Mouse (Mus musculus): ENCODE data around the gene Mettl17. TPM values are rescaled to one million over a fixed set of nuclear protein-coding genes. Genes with fewer than 3 reads are reported as not detected.
"Not testable (repeated sequence)": the region's sequence is repeated elsewhere in the genome, so short reads cannot be mapped to it uniquely, and the experiment has no call there.

Gene Mettl17
- polyA plus RNA-seq, 1 experiment from 2014 or later, result 66.0 TPM

DNA sequence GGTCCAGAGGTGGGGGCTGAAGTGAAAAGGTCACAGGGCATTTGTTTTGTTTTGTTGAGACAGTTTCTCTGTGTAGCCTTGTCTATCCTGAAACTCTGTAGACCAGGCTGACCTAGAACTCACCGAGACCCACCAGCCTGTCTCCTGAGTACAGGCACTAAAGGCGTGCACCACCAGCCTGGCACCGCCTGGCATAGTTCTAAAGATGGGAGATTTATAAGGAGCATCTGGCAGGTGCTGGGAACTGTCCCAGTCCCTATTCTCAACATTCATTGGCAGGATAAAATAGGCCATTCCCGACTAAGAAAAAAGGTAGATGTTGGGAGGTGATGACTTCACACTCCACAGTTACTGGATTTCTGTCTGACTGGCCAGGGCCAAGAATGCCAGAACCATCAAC lies 34.3 kb downstream of the Mettl17 start:
- no peak overlapping the region for H3K4me3 ChIP-seq (replicated peaks)
- H3K9ac ChIP-seq, result no peak overlapping the region
- H3K9me3 ChIP-seq, result no peaks in the 10 kb centered on the region
- H3K4me2 ChIP-seq, result no peak overlapping the region
- H3K36me3 ChIP-seq (replicated peaks), result no peaks in the 10 kb centered on the region
- no peak overlapping the region for H3K27ac ChIP-seq
- H3K27me3 ChIP-seq, result peaks cover 6% of the 10 kb centered on the region; the same call in 1 of the 2 replicates
- ATAC-seq (ENCODE audit: low FRiP score), result no peak
- peaks cover 9% of the 10 kb centered on the region for H3K4me1 ChIP-seq
- WGBS, result 88% methylated on average over 4 of the region's 4 CpGs

DNA sequence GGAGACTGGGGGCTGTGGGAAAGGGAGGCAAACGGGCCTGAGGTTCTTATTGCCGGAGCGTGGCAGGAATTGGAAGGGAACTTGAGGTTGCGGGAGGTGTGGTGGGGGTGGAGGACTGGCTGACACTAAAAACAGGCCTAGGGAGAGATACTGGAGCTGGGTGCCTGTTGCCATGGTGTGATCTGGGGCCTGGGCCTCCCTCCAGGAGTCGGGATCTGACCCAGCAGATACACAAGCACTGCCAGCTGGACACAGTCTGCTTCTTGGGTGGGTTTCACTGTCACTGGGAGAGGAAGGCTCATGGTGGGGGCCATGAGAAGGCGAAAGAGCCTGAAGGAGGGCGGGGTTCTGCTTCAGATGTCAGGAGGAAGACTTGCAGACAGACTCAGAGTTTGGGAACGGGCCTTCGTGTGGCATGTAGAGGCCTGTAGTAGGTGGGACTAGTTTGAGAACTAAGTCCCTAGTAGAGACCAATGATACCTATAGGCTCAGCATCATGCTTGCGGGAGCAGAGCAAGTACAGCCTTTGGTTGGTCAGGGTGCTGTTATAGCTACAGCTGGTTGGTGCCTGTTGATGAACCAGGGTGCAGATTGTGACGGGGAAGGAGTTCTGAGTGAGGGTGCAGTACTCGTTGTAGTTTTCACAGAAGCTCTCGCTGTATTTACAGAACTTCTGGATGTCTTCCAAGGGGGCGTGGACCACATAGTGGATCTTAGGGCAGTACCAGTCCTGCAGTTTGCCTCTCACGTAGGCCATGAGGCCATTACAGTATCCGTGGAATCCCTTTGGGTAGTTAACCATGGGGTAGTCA lies 37.3 kb downstream of the Mettl17 start:
- WGBS, result 88% methylated on average over 16 of the region's 16 CpGs
- H3K9ac ChIP-seq, result no peak overlapping the region
- no peaks in the 10 kb centered on the region for H3K36me3 ChIP-seq (replicated peaks)
- no peaks in the 10 kb centered on the region for H3K27me3 ChIP-seq
- H3K9me3 ChIP-seq, result no peaks in the 10 kb centered on the region
- H3K27ac ChIP-seq, result no peak overlapping the region
- H3K4me2 ChIP-seq, result no peak overlapping the region
- no peak overlapping the region for H3K4me3 ChIP-seq (replicated peaks)
- no peak for ATAC-seq (ENCODE audit: low FRiP score)
- H3K4me1 ChIP-seq, result no peaks in the 10 kb centered on the region

DNA sequence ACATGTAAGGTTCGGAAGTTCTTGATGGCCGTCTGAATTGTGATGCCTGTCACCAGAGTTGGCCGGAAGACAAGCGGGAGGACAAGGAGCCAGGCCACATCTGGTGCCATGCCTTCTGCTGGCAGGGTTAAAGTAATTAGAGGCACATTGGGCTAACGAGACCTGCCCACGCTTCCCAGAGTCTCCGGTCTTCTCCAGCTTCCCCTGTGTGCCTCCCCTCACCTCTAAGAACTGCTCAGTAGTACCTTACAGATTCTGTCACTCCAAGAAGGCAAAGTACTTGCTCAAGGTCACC lies 37.9 kb downstream of the Mettl17 start, which contains the start of gene Rnase13:
Gene Rnase13, minus strand, starts transcription at position 203 of the 295 bp plus-strand sequence.
- Histone ChIP-seq H3K27me3 (no peaks in the 10 kb centered on the region), H3K9me3 (no peaks in the 10 kb centered on the region), H3K4me1 (no peaks in the 10 kb centered on the region), H3K4me2 (no peak within 1 kb of the TSS), H3K4me3 (replicated peaks) (no peak within 1 kb of the TSS), H3K36me3 (replicated peaks) (no peaks in the 10 kb centered on the region), H3K27ac (no peak within 1 kb of the TSS), H3K9ac (no peak within 1 kb of the TSS)
- WGBS, result 87% methylated on average over 7 of the region's 7 CpGs
- ATAC-seq (ENCODE audit: low FRiP score), result no peak

DNA sequence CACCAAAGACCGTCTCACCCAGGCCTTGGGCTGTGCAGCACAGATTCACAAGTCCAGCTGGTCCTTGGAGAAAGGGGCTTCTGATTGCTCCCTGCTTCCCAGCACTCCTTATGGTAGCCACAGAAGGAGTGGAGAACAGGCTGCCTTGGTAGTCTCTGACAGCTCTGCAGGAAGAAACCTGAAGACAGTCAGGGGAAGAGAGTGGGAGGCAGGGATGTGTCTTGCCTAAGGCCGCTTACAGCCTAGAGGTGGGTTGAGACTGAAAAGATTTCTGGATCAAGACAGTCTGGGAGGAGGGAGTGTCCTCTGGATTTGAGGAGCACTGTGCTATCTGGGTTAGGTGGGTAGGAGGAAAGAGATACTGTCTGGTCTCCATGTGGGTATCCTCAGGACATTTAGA lies 38.3 kb downstream of the Mettl17 start:
- Histone ChIP-seq H3K27ac (no peak overlapping the region), H3K36me3 (replicated peaks) (no peaks in the 10 kb centered on the region), H3K4me1 (no peaks in the 10 kb centered on the region), H3K9me3 (no peaks in the 10 kb centered on the region), H3K27me3 (no peaks in the 10 kb centered on the region), H3K4me2 (no peak overlapping the region), H3K4me3 (replicated peaks) (no peak overlapping the region), H3K9ac (no peak overlapping the region)
- 86% methylated on average over 2 of the region's 2 CpGs for WGBS
- ATAC-seq (ENCODE audit: low FRiP score), result no peak

DNA sequence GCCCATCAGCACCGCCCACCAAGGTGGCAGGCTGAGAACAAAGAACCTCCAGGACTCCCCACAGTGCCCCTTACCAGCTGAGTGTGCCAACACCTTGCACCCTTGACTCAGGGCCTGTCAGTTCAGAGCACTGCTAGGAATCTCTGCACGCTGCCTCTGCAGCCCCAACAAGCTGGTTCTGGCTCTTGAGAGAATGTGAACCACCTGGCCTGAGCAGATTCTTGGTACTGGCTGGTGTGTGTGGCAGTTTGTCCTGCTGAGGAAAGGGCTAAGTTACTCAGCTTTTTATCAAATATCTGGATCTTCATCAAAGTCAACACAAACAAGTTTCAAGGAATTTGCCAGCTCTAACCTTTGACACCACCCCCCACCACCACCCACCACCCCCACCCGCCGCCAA lies 38.9 kb downstream of the Mettl17 start:
- no peak overlapping the region for H3K4me3 ChIP-seq (replicated peaks)
- H3K27ac ChIP-seq, result no peak overlapping the region
- no peaks in the 10 kb centered on the region for H3K9me3 ChIP-seq
- no peaks in the 10 kb centered on the region for H3K36me3 ChIP-seq (replicated peaks)
- no peaks in the 10 kb centered on the region for H3K4me1 ChIP-seq
- H3K9ac ChIP-seq, result no peak overlapping the region
- no peaks in the 10 kb centered on the region for H3K27me3 ChIP-seq
- 88% methylated on average over 4 of the region's 4 CpGs for WGBS
- H3K4me2 ChIP-seq, result no peak overlapping the region
- ATAC-seq (ENCODE audit: low FRiP score), result no peak

DNA sequence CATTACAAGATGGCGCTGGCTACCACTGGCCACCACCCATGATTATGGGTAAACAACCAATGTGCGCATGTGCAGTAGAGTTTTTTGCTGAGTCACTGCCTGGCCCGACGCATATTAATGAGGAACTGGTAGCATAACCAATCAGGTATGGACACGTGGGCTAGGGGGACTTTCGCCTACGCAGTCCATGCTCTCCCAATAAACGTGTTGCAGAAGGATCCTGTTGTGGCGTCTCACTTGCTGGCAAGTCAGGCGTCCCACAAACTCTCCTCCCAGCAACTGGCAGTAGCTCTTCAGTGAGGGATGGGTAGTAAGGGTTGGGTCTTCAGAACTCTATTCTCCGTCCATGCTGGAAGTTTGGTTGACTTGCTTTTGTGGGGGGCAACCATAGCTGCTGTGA lies 42.3 kb downstream of the Mettl17 start:
- not testable (repeated sequence) for H3K4me2 ChIP-seq; H3K4me3 ChIP-seq (replicated peaks); H3K4me1 ChIP-seq; H3K9ac ChIP-seq; H3K9me3 ChIP-seq; H3K27ac ChIP-seq; H3K27me3 ChIP-seq; H3K36me3 ChIP-seq (replicated peaks); ATAC-seq (ENCODE audit: low FRiP score)
- 94% methylated on average over 11 of the region's 11 CpGs for WGBS

DNA sequence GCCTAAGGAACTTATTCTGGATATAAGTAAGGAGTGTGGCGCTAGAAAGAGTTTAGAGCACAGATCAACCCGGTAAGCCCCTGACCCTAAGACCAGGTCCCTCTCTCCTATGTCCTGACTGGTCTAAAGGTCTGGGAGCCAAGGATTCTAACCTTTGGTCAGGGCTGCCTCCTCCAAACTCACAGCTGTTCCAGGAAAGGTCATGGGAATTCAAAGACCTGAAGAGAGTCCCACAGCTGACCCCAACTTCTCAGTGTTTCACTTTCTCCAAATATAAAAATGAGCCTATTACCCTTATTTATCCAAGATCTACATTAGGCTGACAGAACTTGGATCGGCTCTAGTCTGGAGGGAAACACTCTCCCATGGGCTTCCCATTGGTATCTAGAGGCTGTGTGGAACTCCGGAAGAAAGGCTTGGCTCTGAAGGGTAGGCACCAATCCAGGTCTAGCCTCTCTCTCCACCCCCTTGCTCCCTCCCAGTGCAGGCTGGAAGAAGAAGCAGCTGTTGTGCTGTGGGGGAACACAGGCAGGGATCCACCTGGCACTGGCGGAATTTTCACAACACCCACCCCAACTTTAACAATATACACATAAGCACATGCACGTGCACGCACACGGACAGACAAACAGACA lies 44.8 kb downstream of the Mettl17 start:
- H3K36me3 ChIP-seq (replicated peaks), result no peaks in the 10 kb centered on the region

DNA sequence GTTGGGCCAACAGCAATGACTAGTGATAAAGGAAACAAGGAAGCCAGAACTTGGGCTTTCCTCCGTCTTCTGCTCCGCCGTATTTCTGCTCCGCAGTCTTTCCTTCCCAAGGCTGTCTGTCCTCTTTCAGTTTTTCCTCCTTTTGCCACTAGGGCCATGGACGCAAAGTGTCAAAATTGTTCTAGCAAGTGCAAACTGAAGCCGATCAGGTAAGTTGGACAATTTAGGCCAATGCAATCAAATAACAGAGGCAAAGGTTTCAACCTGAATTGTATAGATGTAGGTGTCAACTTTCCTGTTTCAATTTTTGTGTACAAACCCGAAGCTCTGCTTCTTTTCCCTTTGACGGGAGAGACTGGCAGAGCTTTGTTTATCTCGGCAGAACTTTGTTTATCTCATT lies 45.3 kb downstream of the Mettl17 start:
- Histone ChIP-seq H3K27ac (no peak overlapping the region), H3K4me1 (no peaks in the 10 kb centered on the region), H3K27me3 (no peaks in the 10 kb centered on the region), H3K4me3 (replicated peaks) (no peak overlapping the region), H3K4me2 (no peak overlapping the region), H3K9ac (no peak overlapping the region), H3K9me3 (no peaks in the 10 kb centered on the region), H3K36me3 (replicated peaks) (no peaks in the 10 kb centered on the region)
- ATAC-seq (ENCODE audit: low FRiP score), result no peak
- WGBS, result 67% methylated on average over 9 of the region's 9 CpGs

More for the DNA sequence above, 44.8 kb downstream of the Mettl17 start:
- Histone ChIP-seq H3K27me3 (no peaks in the 10 kb centered on the region), H3K4me1 (no peaks in the 10 kb centered on the region), H3K4me2 (no peak overlapping the region), H3K9me3 (no peaks in the 10 kb centered on the region), H3K27ac (no peak overlapping the region), H3K9ac (no peak overlapping the region), H3K4me3 (replicated peaks) (no peak overlapping the region)
- 85% methylated on average over 8 of the region's 8 CpGs for WGBS
- no peak for ATAC-seq (ENCODE audit: low FRiP score)

DNA sequence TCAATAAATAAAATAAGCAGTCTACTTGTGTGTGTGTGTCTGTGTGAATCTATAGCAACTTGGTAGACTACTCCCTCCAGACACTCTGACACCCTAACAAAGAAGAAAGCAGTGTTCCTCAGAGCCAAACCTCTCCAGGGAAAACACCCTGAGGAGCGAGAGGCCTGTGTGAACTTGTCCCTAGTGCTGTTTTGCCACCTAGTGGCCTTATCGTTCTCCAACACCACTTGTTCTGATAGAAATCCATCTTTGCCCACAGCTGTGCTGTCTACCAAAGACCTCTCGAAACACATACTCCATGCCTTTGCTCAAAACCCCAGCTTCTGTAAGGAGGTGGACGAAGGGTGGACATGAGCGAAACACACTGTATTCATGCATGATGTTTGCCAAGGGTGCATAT lies 46.2 kb downstream of the Mettl17 start:
- no peak overlapping the region for H3K4me2 ChIP-seq
- no peaks in the 10 kb centered on the region for H3K9me3 ChIP-seq
- no peaks in the 10 kb centered on the region for H3K4me1 ChIP-seq
- no peak overlapping the region for H3K4me3 ChIP-seq (replicated peaks)
- WGBS, result 37% methylated on average over 5 of the region's 5 CpGs
- H3K27ac ChIP-seq, result no peak overlapping the region
- no peaks in the 10 kb centered on the region for H3K36me3 ChIP-seq (replicated peaks)
- no peaks in the 10 kb centered on the region for H3K27me3 ChIP-seq
- ATAC-seq (ENCODE audit: low FRiP score), result peak; percentile 83
- H3K9ac ChIP-seq, result no peak overlapping the region

DNA sequence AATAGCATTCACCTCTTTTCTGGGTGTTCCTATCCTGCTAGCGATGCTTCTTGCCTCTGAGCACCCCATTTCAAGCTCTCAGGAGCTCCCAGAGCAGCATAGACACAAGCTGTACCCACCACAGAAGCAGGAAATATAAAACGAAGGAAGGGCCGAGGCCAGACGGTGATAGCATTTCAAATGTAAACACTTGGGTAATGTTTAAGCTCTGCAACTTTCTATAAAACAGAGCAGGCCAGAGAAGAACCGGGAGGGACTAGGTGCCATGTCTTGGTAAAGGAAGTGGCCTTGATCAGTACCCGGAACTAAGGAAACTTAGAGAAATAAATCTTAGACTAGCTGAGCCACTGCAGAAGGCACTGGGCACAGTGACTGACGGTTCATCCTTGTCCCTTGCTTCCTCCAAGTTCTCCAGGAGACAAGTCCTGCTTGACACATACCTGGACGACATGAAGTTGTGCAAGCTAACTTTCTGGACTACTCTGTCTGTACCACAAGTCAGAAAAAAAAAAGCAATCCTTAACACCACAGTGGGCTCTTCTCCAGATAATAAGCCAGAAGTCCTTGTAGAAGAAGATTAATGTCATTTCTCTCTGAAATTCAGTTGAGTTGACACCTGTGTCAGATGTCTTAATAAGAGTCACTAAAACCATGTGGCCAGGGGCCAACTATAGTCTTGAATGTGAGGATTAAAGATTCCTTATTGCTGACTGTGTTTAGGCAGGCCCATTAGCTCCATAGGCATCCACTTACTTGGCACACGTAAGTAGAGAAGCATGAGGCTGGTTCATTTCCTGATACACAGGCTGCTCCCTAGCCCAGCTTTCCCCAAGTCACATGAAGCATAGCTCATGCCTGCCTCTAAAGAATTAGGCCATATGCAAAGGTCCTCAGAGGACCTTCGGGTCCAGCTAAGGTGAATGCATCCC lies 47.7 kb downstream of the Mettl17 start:
- Histone ChIP-seq H3K27ac (no peak overlapping the region), H3K4me2 (no peak overlapping the region), H3K9ac (no peak overlapping the region), H3K36me3 (replicated peaks) (no peaks in the 10 kb centered on the region), H3K9me3 (no peaks in the 10 kb centered on the region), H3K4me3 (replicated peaks) (no peak overlapping the region), H3K27me3 (no peaks in the 10 kb centered on the region), H3K4me1 (no peaks in the 10 kb centered on the region)
- no peak for ATAC-seq (ENCODE audit: low FRiP score)
- 82% methylated on average over 10 of the region's 10 CpGs for WGBS

DNA sequence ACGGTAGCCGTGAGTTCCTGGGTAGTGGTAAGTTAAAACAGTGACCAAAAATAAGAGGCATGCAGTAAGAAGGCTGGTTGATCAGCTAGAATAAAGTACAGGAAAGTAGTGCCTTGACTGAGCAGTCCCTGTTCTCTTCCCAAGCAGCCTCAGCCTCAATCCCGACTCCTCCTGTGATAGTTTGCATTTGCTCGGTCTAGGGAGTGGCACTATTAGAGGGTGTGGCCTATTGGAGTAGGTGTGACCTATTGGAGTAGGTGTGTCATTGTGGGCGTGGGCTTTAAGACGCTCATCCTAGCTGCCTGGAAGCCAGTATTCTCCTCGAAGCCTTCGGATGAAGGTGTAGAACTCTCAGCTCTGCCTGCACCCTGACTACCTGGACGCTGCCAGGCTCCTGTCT lies 54.4 kb downstream of the Mettl17 start:
- Histone ChIP-seq H3K9me3 (no peaks in the 10 kb centered on the region), H3K36me3 (replicated peaks) (no peaks in the 10 kb centered on the region), H3K4me2 (no peak overlapping the region), H3K9ac (no peak overlapping the region), H3K4me3 (replicated peaks) (no peak overlapping the region), H3K27me3 (no peaks in the 10 kb centered on the region), H3K27ac (no peak overlapping the region), H3K4me1 (peaks cover 6% of the 10 kb centered on the region; the same call in 1 of the 2 replicates)
- ATAC-seq (ENCODE audit: low FRiP score), result no peak
- WGBS, result 83% methylated on average over 9 of the region's 9 CpGs

DNA sequence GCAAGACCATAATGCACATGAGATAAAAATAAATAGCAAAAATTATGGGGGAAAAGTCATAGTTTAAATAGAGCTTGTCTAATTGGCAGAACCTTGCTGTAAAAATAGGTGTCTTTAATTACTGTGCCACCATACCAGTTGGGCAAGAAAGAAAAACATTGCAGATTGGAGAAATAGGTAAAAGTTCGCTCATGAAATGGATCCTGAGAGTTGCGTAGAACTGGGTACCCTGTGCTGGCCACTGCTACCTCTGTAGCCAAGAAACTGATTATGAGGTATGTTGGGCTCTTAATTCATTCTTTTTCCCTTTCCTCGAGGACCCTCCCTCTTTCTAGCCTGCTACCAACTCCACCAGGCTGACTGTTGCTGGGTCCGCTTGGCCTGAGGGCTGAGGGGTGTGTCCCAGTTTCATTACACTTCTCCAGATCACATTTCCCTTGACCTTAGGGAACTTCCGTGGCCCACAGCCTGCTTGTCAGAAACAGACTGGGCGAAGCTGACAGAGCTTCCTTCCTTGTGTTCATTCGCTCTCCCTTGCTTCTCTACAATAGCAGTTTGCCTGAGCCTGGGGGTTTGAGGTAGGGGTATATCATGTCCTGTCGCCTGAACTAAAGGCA lies 56.4 kb downstream of the Mettl17 start:
- H3K4me3 ChIP-seq (replicated peaks), result no peak overlapping the region
- no peak overlapping the region for H3K9ac ChIP-seq
- no peak for ATAC-seq (ENCODE audit: low FRiP score)
- no peak overlapping the region for H3K27ac ChIP-seq
- H3K36me3 ChIP-seq (replicated peaks), result no peaks in the 10 kb centered on the region
- peaks cover 6% of the 10 kb centered on the region; the same call in 1 of the 2 replicates for H3K4me1 ChIP-seq
- no peak overlapping the region for H3K4me2 ChIP-seq
- H3K27me3 ChIP-seq, result no peaks in the 10 kb centered on the region
- 46% methylated on average over 8 of the region's 8 CpGs for WGBS
- H3K9me3 ChIP-seq, result no peaks in the 10 kb centered on the region
